Mouse (Mus musculus): ENCODE data around the gene 4930539E08Rik. TPM values are rescaled to one million over a fixed set of nuclear protein-coding genes. Genes with fewer than 3 reads are reported as not detected.

4930539E08Rik gene
- polyA plus RNA-seq, 1 experiment from 2014 or later: 0.27 TPM

GRCm38 (mm10) chr17:28895217-28895875 lies 19.8 kb downstream of the 4930539E08Rik start:
- H3K27ac ChIP-seq (ENCODE audit: low read length): no peak overlapping the region
- no peak overlapping the region for H3K4me3 ChIP-seq (ENCODE audit: low read depth, low read length)
- WGBS: 94% methylated on average over 21 of the region's 21 CpGs
- H3K9me3 ChIP-seq (ENCODE audit: control insufficient read depth, low read depth, low read length): no peaks in the 10 kb centered on the region
- no peak overlapping the region for H3K4me2 ChIP-seq (replicated peaks; ENCODE audit: low read depth, low read length)
- H3K9ac ChIP-seq (replicated peaks; ENCODE audit: low read depth, low read length): no peak overlapping the region
- ATAC-seq (ENCODE audit: insufficient number of reproducible peaks, insufficient read depth, low FRiP score, low read depth): no peak
- no peaks in the 10 kb centered on the region for H3K4me1 ChIP-seq (ENCODE audit: control insufficient read depth, insufficient read depth, low read length)
- H3K36me3 ChIP-seq (ENCODE audit: control insufficient read depth, insufficient read depth, low read length): no peaks in the 10 kb centered on the region
- no peaks in the 10 kb centered on the region for H3K27me3 ChIP-seq (ENCODE audit: control insufficient read depth, insufficient read depth, low read length)

DNA sequence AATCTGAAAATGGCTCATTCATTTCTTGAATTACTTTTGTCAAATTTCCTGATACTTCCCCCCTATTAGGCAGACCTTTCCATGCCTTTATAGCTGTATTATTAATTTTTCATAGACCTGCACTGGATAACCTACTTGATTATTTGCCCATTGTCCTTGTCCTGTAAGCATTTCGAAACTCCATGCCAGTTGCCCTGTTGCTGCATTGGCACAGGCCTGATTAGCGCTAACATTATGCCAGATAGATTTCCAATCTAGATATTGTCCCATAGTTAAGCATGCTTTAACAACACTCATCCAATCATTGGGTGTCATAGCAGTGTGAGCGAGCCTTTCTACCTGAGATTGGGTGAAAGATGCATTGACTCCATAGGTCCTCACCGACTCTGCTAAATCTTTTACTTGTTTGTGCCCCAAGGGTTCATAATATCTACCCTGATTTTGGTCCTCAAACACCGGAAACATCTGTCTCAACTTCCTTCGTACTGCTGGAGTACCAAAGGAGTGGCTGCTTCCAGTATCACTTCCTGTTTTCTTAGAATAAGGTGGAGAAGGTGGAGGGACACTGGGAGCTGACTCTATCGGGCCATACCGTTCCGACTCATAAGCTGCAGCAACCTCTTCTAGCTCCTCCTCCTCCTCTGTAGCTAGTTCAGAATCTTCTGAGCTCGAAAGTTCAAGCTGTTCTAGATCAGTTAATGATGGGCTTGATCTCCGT lies 20.9 kb downstream of the 4930539E08Rik start:
- Histone ChIP-seq H3K9me3 (ENCODE audit: control insufficient read depth, low read depth, low read length) (no peaks in the 10 kb centered on the region), H3K4me1 (ENCODE audit: control insufficient read depth, insufficient read depth, low read length) (no peaks in the 10 kb centered on the region), H3K36me3 (ENCODE audit: control insufficient read depth, insufficient read depth, low read length) (no peaks in the 10 kb centered on the region), H3K4me2 (replicated peaks; ENCODE audit: low read depth, low read length) (no peak overlapping the region), H3K27me3 (ENCODE audit: control insufficient read depth, insufficient read depth, low read length) (no peaks in the 10 kb centered on the region), H3K4me3 (ENCODE audit: low read depth, low read length) (no peak overlapping the region), H3K27ac (ENCODE audit: low read length) (no peak overlapping the region), H3K9ac (replicated peaks; ENCODE audit: low read depth, low read length) (no peak overlapping the region)
- WGBS: 91% methylated on average over 11 of the region's 11 CpGs
- ATAC-seq (ENCODE audit: insufficient number of reproducible peaks, insufficient read depth, low FRiP score, low read depth): no peak

DNA sequence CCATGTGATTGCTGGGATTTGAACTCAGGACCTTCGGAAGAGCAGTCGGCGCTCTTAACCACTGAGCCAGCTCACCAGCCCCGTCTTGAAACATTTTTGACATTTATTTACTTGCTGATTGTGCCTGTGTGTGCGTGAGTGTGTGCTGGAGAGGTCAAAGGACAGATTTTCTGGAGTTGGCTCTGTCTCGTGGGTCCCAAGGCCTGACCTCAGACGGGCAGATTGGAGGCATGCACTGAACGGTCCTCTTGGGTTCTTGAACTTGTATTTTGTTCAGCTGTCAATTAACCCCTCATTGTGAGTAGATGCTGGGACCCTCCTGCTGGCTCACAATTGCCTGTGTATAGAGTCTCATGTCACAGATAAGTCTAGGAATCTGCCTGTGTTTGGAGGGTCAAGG lies 28.9 kb downstream of the 4930539E08Rik start:
- Histone ChIP-seq H3K27ac (ENCODE audit: low read length) (no peak overlapping the region), H3K27me3 (ENCODE audit: control insufficient read depth, insufficient read depth, low read length) (no peaks in the 10 kb centered on the region), H3K9me3 (ENCODE audit: control insufficient read depth, low read depth, low read length) (0 out of 2 replicates have a peak, but pooled peaks cover 6% of the 10 kb centered on the region), H3K9ac (replicated peaks; ENCODE audit: low read depth, low read length) (no peak overlapping the region), H3K4me3 (ENCODE audit: low read depth, low read length) (no peak overlapping the region), H3K4me2 (replicated peaks; ENCODE audit: low read depth, low read length) (no peak overlapping the region), H3K36me3 (ENCODE audit: control insufficient read depth, insufficient read depth, low read length) (no peaks in the 10 kb centered on the region), H3K4me1 (ENCODE audit: control insufficient read depth, insufficient read depth, low read length) (no peaks in the 10 kb centered on the region)
- ATAC-seq (ENCODE audit: insufficient number of reproducible peaks, insufficient read depth, low FRiP score, low read depth): no peak
- WGBS: 81% methylated on average over 8 of the region's 8 CpGs

- no peaks in the 10 kb centered on the region for H3K36me3 ChIP-seq (ENCODE audit: control insufficient read depth, insufficient read depth, low read length)
Measured at GRCm38 (mm10) chr17:28885231-28885630, 29.9 kb downstream of the 4930539E08Rik start.

GRCm38 (mm10) chr17:28883941-28884516 lies 31.1 kb downstream of the 4930539E08Rik start:
- H3K4me1 ChIP-seq (ENCODE audit: control insufficient read depth, insufficient read depth, low read length): no peaks in the 10 kb centered on the region
- H3K4me2 ChIP-seq (replicated peaks; ENCODE audit: low read depth, low read length): no peak overlapping the region
- H3K36me3 ChIP-seq (ENCODE audit: control insufficient read depth, insufficient read depth, low read length): no peaks in the 10 kb centered on the region
- no peak overlapping the region for H3K9ac ChIP-seq (replicated peaks; ENCODE audit: low read depth, low read length)
- ATAC-seq (ENCODE audit: insufficient number of reproducible peaks, insufficient read depth, low FRiP score, low read depth): no peak
- no peak overlapping the region for H3K4me3 ChIP-seq (ENCODE audit: low read depth, low read length)
- 0 out of 2 replicates have a peak, but pooled peaks cover 6% of the 10 kb centered on the region for H3K9me3 ChIP-seq (ENCODE audit: control insufficient read depth, low read depth, low read length)
- WGBS: 69% methylated on average over 10 of the region's 10 CpGs
- H3K27me3 ChIP-seq (ENCODE audit: control insufficient read depth, insufficient read depth, low read length): no peaks in the 10 kb centered on the region
- no peak overlapping the region for H3K27ac ChIP-seq (ENCODE audit: low read length)

More at GRCm38 (mm10) chr17:28885231-28885630, 29.9 kb downstream of the 4930539E08Rik start:
- no peak for ATAC-seq (ENCODE audit: insufficient number of reproducible peaks, insufficient read depth, low FRiP score, low read depth)
- H3K4me3 ChIP-seq (ENCODE audit: low read depth, low read length): no peak overlapping the region
- no peaks in the 10 kb centered on the region for H3K27me3 ChIP-seq (ENCODE audit: control insufficient read depth, insufficient read depth, low read length)
- H3K27ac ChIP-seq (ENCODE audit: low read length): no peak overlapping the region
- 88% methylated on average over 8 of the region's 8 CpGs for WGBS
- no peaks in the 10 kb centered on the region for H3K4me1 ChIP-seq (ENCODE audit: control insufficient read depth, insufficient read depth, low read length)
- no peak overlapping the region for H3K9ac ChIP-seq (replicated peaks; ENCODE audit: low read depth, low read length)
- H3K9me3 ChIP-seq (ENCODE audit: control insufficient read depth, low read depth, low read length): 0 out of 2 replicates have a peak, but pooled peaks cover 6% of the 10 kb centered on the region
- H3K4me2 ChIP-seq (replicated peaks; ENCODE audit: low read depth, low read length): no peak overlapping the region

DNA sequence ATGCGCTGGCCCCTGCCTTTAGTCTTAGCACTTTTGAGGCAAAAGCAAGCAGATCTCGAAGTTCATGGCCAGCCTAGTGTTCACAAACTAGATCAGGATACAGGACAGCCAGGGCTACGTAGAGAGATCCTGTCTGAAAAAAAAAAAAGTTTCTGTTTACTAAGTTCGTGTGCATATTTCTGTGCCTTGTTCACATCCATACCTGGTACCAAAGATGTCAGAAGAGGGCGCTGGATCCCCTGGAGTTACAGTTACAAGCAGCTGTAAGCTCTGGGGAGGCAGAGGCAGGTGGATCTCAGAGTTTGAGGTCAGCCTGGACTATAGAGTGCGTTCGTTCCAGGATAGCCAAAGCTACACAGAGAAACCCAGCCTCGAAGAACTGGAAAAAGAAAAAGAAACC lies 32.3 kb downstream of the 4930539E08Rik start:
- H3K4me3 ChIP-seq (ENCODE audit: low read depth, low read length): no peak overlapping the region
- no peak overlapping the region for H3K27ac ChIP-seq (ENCODE audit: low read length)
- 48% methylated on average over 8 of the region's 8 CpGs for WGBS
- H3K36me3 ChIP-seq (ENCODE audit: control insufficient read depth, insufficient read depth, low read length): no peaks in the 10 kb centered on the region
- no peak overlapping the region for H3K4me2 ChIP-seq (replicated peaks; ENCODE audit: low read depth, low read length)
- no peaks in the 10 kb centered on the region for H3K9me3 ChIP-seq (ENCODE audit: control insufficient read depth, low read depth, low read length)
- H3K9ac ChIP-seq (replicated peaks; ENCODE audit: low read depth, low read length): no peak overlapping the region
- no peak for ATAC-seq (ENCODE audit: insufficient number of reproducible peaks, insufficient read depth, low FRiP score, low read depth)
- no peaks in the 10 kb centered on the region for H3K4me1 ChIP-seq (ENCODE audit: control insufficient read depth, insufficient read depth, low read length)
- no peaks in the 10 kb centered on the region for H3K27me3 ChIP-seq (ENCODE audit: control insufficient read depth, insufficient read depth, low read length)

DNA sequence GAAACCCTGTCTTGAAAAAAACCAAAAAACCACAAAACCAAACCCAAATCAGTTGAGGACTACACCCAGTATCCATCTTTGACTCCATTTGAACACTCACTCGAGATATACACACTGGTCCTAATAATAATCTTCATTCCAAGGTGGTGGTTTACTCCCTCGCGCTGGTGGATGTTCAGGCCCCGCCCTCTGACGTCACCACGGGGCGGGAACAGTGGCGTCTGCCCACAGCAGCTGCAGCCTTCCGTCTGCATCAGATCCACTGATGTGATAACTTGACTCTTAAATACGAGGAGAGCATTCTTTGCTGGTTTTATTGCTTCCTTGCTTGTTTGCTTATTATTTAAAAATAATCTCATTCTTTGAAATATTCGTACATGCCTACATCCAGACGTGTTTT lies 32.8 kb downstream of the 4930539E08Rik start:
- H3K9ac ChIP-seq (replicated peaks; ENCODE audit: low read depth, low read length): no peak overlapping the region
- no peaks in the 10 kb centered on the region for H3K36me3 ChIP-seq (ENCODE audit: control insufficient read depth, insufficient read depth, low read length)
- no peaks in the 10 kb centered on the region for H3K9me3 ChIP-seq (ENCODE audit: control insufficient read depth, low read depth, low read length)
- no peak overlapping the region for H3K27ac ChIP-seq (ENCODE audit: low read length)
- WGBS: 7% methylated on average over 12 of the region's 12 CpGs
- H3K4me3 ChIP-seq (ENCODE audit: low read depth, low read length): no peak overlapping the region
- 0 out of 2 replicates have a peak, but pooled peaks have one; percentile 28 for ATAC-seq (ENCODE audit: insufficient number of reproducible peaks, insufficient read depth, low FRiP score, low read depth)
- H3K4me2 ChIP-seq (replicated peaks; ENCODE audit: low read depth, low read length): no peak overlapping the region
- H3K27me3 ChIP-seq (ENCODE audit: control insufficient read depth, insufficient read depth, low read length): no peaks in the 10 kb centered on the region
- H3K4me1 ChIP-seq (ENCODE audit: control insufficient read depth, insufficient read depth, low read length): no peaks in the 10 kb centered on the region

GRCm38 (mm10) chr17:28879931-28880391 lies 35.2 kb downstream of the 4930539E08Rik start:
- Histone ChIP-seq H3K9ac (replicated peaks; ENCODE audit: low read depth, low read length) (no peak overlapping the region), H3K27me3 (ENCODE audit: control insufficient read depth, insufficient read depth, low read length) (no peaks in the 10 kb centered on the region), H3K4me2 (replicated peaks; ENCODE audit: low read depth, low read length) (no peak overlapping the region), H3K4me1 (ENCODE audit: control insufficient read depth, insufficient read depth, low read length) (peaks cover 6% of the 10 kb centered on the region), H3K9me3 (ENCODE audit: control insufficient read depth, low read depth, low read length) (no peaks in the 10 kb centered on the region), H3K4me3 (ENCODE audit: low read depth, low read length) (no peak overlapping the region), H3K27ac (ENCODE audit: low read length) (no peak overlapping the region), H3K36me3 (ENCODE audit: control insufficient read depth, insufficient read depth, low read length) (no peaks in the 10 kb centered on the region)
- no peak for ATAC-seq (ENCODE audit: insufficient number of reproducible peaks, insufficient read depth, low FRiP score, low read depth)
- 6% methylated on average over 18 of the region's 18 CpGs for WGBS
